Mouse (Mus musculus): ENCODE data around the gene Plcd3.

DNA sequence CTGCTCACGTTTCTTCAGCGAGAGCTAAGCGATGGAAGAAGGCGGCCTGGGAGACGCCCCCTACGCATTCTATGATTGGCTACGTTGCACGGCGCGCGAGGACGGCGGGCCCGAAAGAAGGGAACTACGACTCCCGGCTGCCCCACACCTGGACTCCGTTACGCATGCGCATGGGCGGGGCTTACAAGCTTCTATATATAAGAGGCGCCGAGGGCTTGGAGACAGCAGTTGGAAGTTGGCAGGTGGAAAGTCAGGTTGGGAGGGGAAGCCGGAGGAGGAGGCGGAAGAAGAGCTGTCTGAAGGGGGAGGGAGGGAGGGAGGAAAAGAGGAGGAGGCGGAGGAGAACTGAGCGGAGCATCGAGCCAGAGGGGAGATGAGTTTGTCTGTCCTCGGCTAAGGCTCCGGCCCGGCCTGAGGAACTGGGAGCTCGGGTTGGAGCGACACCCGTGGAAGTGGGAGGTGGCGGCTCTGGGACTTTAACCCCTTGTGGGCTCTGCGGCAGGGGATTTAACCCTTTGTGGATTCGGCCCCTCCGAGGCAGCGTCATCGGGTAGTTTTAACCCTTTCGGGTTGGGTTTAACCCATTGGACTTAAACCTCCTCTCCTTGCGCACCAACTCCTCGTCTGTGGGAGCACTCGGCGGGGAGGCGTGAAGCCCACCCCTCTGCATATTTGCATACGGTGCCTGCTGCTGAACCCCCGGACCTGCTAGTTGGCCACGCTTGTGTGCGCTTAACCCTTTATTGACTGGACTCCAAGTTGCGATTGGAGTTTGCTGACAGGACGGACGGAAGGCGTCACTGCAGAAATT, 14.8 kb upstream of the Plcd3 start, which contains the start of gene Hexim1:
- TF ChIP-seq POLR2A (IDR thresholded peaks at IDR 0.05; ENCODE audit: borderline replicate concordance, control insufficient read depth, low read depth, low read length) (peak; percentile 98), CTCF (IDR thresholded peaks at IDR 0.05; ENCODE audit: control insufficient read depth, insufficient read depth, low read length) (no peak)

Measured in bone marrow, adult 2 months (tissue).